ENCODE assay signal across 8 mouse cellular contexts in genomic region chr16:30600431-30601045, GRCm38 (mm10). TPM values are rescaled to one million over a fixed set of nuclear protein-coding genes. Genes with fewer than 3 reads are reported as not detected.
A peak's percentile ranks its signal among the peaks of the same experiment; 100 is the strongest.
DNase-seq lines count a peak whose midpoint lies in the region; ATAC-seq and TF ChIP-seq lines count a peak whose summit lies in the region.

No protein-coding gene starts in this region.

- no peak for TF ChIP-seq CTCF in E14TG2a.4 (conservative IDR thresholded peaks at IDR 0.05; ENCODE audit: low read length)
- TF ChIP-seq CTCF in lung, postnatal 0 days (IDR thresholded peaks at IDR 0.05), result no peak

- H3K27me3 ChIP-seq in E14TG2a.4 (ENCODE audit: insufficient read depth, low read length), result peaks cover 21% of the 10 kb centered on the region
- H3K27me3 ChIP-seq in forebrain, embryonic 12.5 days, result peaks cover 61% of the 10 kb centered on the region
- H3K27me3 ChIP-seq in lung, postnatal 0 days (replicated peaks; ENCODE audit: insufficient read depth, low read length), result no peaks in the 10 kb centered on the region

- H3K4me2 ChIP-seq in forebrain, embryonic 12.5 days, result peak overlapping the region; percentile 83
- H3K4me2 ChIP-seq in lung, postnatal 0 days (replicated peaks; ENCODE audit: low read depth, low read length), result peak overlapping the region; percentile 81

- WGBS in forebrain, embryonic 12.5 days, result under 1% methylated on average over 53 of the region's 53 CpGs
- WGBS in lung, postnatal 0 days, result under 1% methylated on average over 52 of the region's 53 CpGs

- no peaks in the 10 kb centered on the region for H3K9me3 ChIP-seq in E14TG2a.4 (ENCODE audit: low read length)
- H3K9me3 ChIP-seq in forebrain, embryonic 12.5 days, result no peaks in the 10 kb centered on the region
- no peaks in the 10 kb centered on the region for H3K9me3 ChIP-seq in lung, postnatal 0 days (ENCODE audit: low read length)

- no peak overlapping the region for H3K27ac ChIP-seq in forebrain, embryonic 12.5 days
- H3K27ac ChIP-seq in lung, postnatal 0 days (ENCODE audit: low read length), result peak overlapping the region; percentile 95

- H3K9ac ChIP-seq in forebrain, embryonic 12.5 days, result peak overlapping the region; percentile 57
- H3K9ac ChIP-seq in lung, postnatal 0 days (replicated peaks; ENCODE audit: low read depth), result peak overlapping the region; percentile 86

- TF ChIP-seq EP300 in lung, postnatal 0 days (IDR thresholded peaks at IDR 0.05), result no peak

- intact Hi-C loops in heart, postnatal 10 days (cut with DNase I), result loop anchor here (1.0 to 5.0 kb wide), 6 partner anchors 52 to 270 kb away; no protein-coding TSS in a partner anchor

- peaks cover 15% of the 10 kb centered on the region for H3K36me3 ChIP-seq in E14TG2a.4 (ENCODE audit: insufficient read depth, low read length)
- H3K36me3 ChIP-seq in forebrain, embryonic 12.5 days (replicated peaks), result no peaks in the 10 kb centered on the region
- H3K36me3 ChIP-seq in lung, postnatal 0 days (ENCODE audit: insufficient read depth, low read length), result no peaks in the 10 kb centered on the region

- ATAC-seq in forebrain, embryonic 12.5 days (ENCODE audit: low FRiP score), result peak; percentile 33; the same call in 1 of the 2 replicates
- no peak for ATAC-seq in lung, postnatal 0 days

- peaks cover 71% of the 10 kb centered on the region for H3K4me1 ChIP-seq in E14TG2a.4 (replicated peaks; ENCODE audit: low read depth, low read length)
- peaks cover 60% of the 10 kb centered on the region for H3K4me1 ChIP-seq in forebrain, embryonic 12.5 days
- H3K4me1 ChIP-seq in lung, postnatal 0 days (ENCODE audit: insufficient read depth, low read depth, low read length), result peaks cover 39% of the 10 kb centered on the region; the same call in 1 of the 2 replicates

- H3K4me3 ChIP-seq in E14TG2a.4 (replicated peaks; ENCODE audit: low read length), result peak overlapping the region; percentile 92
- peak overlapping the region; percentile 60 for H3K4me3 ChIP-seq in forebrain, embryonic 12.5 days (replicated peaks)
- H3K4me3 ChIP-seq in lung, postnatal 0 days (ENCODE audit: low read depth, low read length), result peak overlapping the region; percentile 70

- peak; percentile 79 for DNase-seq in brain, adult 2 months (ENCODE audit: low read depth, low spot score)
- peak; percentile 80 to 85 for DNase-seq in heart, postnatal 10 days
- DNase-seq in kidney, postnatal 36 days, result peak; percentile 64 to 78
- DNase-seq in lung, postnatal 0 days (ENCODE audit: low spot score), result peak; percentile 51
- DNase-seq in retina, embryonic 14.5 days (ENCODE audit: low spot score), result peak; percentile 53
- peak; percentile 55 to 69 for DNase-seq in urinary bladder, postnatal 36 days (ENCODE audit: low spot score in 2 of 2)

RNA-seq across cellular contexts. Expression of gene Fam43a, which starts 1.0 kb away (rescaled TPM):
- polyA plus RNA-seq in forebrain, embryonic 12.5 days (2016; fragmentation: Nextera tagmentation; extraction: Ambion mirVana), result 11.0 and 11.4 TPM in 2 replicates
- 10 to 100 TPM; 40.3 to 46.5 TPM for total RNA-seq in heart, postnatal 10 days (2021)
- 19.5 and 20.9 TPM in 2 replicates for polyA plus RNA-seq in lung, postnatal 0 days (2015; fragmentation: Nextera tagmentation; extraction: Ambion mirVana)

RNA-seq across cellular contexts. Expression of gene Lsg1, which starts 13.1 kb away (rescaled TPM):
- polyA plus RNA-seq in forebrain, embryonic 12.5 days (2016; fragmentation: Nextera tagmentation; extraction: Ambion mirVana), result 79.6 and 85.9 TPM in 2 replicates
- total RNA-seq in heart, postnatal 10 days (2021), result 10 to 100 TPM; 26.3 to 27.0 TPM
- polyA plus RNA-seq in lung, postnatal 0 days (2015; fragmentation: Nextera tagmentation; extraction: Ambion mirVana), result 28.2 and 30.3 TPM in 2 replicates

RNA-seq across cellular contexts. Expression of gene Tmem44, which starts 49.9 kb away (rescaled TPM):
- polyA plus RNA-seq in forebrain, embryonic 12.5 days (2016; fragmentation: Nextera tagmentation; extraction: Ambion mirVana), result 47.4 and 47.8 TPM in 2 replicates
- total RNA-seq in heart, postnatal 10 days (2021), result 10 to 100 TPM; 15.6 to 18.5 TPM
- polyA plus RNA-seq in lung, postnatal 0 days (2015; fragmentation: Nextera tagmentation; extraction: Ambion mirVana), result 17.9 and 21.0 TPM in 2 replicates
